Mouse (Mus musculus) adrenal gland (tissue): Measurements from ENCODE around the gene Flvcr2.

Experiments used
- intact Hi-C: fragments of 180-260 bp; cut with DNase I; formaldehyde crosslinking; loops from one replicate; pipeline ENCODE4 v1.15.1; 2025

Flvcr2 gene

DNA sequence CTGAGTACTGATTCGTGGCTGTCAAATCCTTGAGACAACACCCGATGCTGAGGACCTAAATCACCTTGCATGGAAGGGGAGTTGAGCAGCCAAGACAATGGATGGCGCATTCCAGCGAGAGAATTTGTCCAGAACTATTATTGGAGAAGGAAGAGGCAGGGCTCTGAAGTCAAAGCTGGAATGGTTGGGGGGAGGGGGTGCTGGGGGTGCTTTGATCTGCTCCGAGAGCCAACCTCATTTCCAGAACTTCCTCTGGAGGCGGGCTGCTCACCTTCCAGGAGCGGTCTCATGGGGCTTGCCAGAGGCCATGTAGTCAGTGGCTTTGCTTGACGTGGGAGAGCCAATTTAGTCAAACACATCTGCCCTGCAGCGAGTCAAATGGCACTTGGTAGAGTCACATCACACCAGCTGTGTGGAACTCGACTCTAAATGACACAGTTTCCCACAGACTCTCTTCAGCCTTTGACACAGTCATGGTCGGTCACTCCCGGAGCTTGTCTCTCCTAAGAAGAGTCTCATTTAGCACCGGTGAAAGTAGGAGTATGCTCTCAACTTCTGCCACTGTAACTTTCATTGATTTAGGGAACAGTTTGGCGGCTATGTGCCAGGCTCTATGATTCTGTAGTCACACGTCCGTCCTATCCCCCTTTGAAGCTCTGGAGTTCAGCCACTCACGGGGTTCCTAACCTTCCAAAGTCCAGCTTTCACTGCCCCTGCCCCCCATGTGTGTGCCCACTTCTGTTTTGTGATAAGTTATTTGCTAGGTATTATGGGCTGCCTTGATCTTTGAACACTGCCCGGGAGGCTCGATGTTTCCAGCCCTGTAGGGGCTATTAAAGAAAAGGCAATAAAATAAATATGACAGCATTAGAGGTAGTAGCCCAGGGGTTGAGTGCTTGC, 38.8 kb downstream of the Flvcr2 start:
- intact Hi-C loops, result no loop called here

DNA sequence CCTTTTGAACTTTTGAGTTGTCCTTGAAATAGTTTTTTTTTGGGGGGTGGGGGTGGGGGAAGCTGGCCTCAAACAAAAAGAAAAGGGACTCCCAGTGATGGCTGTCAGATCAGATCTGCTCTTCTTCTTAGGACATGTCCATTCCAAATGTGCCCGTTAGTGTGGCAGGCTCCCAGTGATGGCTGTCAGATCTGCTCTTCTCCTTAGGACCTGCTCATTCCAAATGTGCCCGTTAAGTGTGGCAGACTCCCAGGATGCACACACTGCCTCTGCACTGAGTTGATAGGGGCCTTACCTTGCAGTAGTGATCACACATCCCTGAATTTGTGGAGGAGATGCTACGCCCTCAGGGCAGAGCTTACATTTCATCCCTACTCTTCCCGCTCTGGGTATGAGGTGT, 45.8 kb downstream of the Flvcr2 start:
- intact Hi-C loops, result no loop called here

DNA sequence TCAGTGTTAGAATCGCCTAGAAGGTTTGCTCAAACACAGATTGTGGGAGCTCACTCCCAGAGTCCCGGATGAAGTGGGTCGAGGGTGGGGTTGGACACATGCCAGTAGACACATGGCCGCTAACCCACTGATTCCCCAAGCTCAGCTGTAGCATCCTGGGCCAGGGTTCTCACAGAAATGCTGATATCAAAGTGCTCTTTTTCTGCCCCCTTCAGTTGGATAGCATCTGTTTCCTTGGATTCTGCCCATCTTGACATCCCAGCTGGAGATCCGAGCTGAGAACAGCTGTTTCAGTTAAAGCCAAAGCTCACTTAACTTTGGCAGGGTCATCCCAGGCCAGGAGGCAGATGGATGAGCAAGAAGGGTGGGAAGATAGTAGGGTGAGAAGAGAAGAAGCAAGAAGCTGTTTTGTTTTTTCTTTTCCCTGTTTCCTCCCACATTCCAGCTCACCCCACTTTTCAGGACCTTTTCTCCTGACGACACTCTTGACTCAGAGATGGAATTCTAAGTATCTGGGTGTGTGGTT, 46.5 kb downstream of the Flvcr2 start:
- intact Hi-C loops, result no loop called here

DNA sequence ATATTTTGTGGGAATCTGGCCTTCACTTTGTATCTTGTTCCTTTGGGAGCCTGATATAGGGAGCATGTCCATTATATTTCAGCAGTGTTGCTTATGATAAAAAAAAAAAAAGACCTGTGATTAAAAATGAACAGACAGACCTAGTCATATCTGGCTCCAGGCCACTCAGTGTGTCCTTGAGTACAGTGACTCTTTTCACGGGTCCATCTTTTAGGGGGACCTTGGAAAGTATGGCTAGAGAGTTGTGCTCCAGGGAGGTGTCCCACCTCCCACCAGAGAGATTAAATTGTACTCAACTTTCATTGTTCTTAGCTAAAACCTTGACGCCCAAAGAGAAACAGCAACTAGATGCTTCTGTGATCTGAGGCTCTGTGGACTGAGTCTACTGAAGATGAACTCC, 47.8 kb downstream of the Flvcr2 start:
- intact Hi-C loops, result no loop called here

DNA sequence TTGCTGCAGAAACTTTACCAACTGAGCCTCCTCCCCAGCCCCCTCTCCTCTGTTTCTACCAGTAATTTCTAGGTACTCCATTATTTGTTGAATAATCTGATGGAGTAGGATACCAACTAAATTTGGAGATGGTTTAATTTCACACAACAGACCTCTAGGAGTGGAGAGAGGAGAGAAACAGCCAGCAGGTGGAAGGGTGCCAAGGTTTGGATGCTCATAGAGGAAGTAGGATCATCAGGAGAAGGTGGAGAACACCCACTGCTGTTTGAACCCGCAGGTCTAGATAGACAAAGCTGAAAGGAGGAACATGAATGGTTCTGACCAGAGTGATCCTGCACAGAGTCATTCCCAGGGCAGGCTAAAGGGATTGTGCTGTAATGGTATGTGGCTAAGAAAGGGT, 49.2 kb downstream of the Flvcr2 start:
- intact Hi-C loops, result no loop called here

DNA sequence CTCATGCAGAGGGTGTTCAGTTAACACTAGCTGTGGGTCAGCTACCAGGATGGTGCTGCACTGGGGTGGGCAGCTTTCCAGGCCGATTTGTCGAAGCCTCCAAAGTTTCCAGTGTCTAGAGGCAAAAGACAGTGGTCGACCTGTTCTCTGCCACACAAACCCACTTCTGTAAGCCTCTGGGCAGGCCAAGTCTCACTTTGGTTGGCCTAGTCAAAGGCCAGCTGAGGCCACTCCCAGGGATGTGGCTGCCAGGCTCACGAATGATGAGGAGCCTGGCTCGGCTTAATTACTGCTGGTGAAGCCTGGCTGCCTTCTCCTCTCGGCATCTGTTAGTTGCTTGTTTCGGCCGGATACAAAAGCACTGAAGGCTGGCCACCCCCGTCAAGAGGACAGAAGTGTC, 53.7 kb downstream of the Flvcr2 start:
- intact Hi-C loops, result no loop called here

DNA sequence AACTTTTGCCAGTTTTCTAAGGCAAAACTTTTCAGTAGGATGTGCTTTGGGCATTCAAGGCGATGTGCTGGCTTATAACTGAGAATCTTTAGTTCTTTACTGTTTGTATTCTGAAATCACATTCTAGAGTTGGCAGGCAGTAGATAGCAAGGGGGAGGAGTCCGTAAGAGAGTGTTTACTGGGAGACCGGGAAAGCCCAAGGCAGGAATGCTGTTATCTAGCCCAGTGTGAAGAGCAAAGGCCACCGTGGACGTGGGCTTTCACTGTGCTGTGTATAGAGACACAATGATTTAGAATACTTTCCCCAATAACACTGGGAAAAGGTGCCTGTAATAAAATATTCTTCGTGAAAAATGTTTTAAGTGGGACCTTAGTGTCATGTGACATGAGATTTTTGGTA, 63.4 kb downstream of the Flvcr2 start:
- intact Hi-C loops, result no loop called here

DNA sequence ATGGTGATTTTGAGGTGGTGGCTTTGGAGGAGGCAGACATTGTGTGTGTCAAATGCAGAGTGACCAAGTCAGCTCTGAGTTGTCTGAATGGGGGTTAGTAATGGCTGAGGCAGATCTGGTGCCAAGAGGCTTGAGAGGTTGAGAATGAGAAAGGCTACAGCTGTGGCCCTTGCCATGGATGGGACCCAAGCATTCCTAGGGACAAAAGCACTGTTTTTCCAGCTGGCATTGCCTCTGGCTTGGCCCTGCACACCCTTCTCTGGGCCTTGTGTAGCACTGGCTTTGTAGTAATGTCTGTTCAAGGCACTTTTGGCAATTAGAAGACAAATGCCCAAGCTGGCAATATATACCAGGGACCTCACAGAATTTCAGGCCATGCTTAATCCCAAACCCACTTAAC, 64.6 kb downstream of the Flvcr2 start:
- intact Hi-C loops, result no loop called here

DNA sequence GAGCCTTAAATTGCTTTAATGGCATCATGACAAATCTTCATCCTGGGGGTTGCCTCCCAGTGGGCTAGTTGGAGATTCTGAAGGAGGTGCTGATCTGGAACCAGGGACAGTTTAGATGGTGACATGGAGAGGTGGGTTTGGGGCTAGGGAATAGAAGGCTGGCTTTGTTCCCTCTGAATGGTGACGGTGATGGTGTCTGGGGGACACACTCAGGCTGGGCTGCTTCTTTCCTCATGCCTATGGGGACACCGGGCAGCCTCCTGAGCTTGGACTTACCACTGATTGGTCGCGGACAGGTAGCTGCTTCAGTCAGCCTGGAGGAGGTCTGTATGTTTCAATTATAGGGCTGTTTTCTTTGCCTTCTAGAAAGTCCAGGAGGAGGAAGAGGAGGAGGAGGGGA, 65.3 kb downstream of the Flvcr2 start:
- intact Hi-C loops, result no loop called here

DNA sequence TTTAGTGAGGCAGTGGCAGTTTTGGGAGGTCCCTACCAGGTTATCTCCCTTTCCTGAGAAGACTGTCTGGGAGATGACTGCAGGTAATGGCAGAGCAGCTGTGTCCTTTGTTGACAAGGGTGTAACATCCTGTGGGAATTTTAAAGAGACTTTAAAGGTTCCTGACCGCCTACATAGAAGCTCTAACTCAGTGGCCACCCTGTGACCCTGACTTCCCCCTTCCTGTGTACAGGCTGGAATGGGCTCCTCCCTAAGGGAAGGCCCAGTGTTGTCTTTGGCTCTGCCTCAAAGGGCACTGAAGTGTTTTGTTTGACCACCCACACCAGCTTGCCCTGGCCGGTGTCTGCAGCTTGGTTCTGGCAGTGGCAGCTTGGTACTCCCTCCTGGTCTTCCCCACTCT, 67.3 kb downstream of the Flvcr2 start:
- intact Hi-C loops, result no loop called here

DNA sequence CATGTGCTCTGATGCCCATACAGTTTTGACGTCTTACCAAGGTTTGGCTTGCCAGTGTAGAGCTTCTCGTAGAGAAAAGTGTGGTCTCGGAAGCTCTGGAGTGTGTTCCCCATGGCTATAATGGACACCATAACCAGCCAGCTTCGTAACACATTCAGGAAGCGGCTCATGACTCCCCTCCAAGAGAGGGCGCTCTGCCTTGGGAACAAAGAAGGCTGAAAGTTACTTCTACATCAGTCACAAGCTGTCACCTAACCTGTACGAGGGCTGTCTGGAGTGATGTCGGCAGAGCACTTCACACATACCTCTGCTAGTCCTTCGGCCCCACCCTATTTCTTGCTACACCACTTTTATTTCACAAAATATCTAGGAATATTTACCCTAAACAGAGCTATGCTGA, 75.7 kb downstream of the Flvcr2 start:
- intact Hi-C loops, result no loop called here

DNA sequence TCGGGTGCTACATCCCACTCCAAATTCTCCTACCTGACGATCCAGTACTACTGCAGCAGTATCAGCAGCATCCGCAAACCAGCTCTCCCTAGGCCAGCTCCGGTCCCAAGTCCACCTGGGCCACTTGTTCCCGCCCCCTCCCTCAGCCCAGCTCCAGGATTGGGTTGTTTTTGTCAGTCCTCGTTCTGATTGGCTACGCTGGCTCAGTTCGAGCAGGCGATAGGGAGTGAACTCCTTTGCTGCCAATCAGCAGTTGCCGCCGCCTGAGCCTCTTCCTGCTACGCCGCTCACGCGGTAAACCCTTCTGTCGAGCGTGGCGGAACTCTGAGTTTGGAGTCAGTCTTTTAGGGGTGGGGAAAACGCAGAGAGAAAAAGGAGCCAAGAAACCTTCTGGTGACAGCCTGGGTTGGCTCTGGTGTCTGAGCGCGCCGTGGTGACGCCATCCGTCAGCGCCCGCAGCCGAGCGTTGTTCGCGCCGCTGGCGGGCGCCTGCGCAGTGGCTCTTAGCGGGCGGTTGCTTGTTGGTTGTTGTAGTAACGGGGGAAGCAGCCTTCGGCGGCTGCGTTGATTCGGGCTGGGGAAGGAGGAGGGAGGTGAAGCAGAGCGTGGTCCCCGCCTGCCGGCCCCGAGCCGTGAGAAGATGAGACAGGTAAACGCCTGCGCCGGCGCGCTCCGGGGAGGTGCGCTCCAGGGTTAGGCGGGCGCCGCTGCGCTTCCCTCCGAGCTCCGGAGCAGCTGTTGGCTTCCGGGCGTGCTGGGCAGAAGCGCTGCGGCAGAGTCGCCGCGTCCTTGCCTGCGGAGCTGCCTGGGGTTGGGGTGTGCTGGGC, 78.3 kb downstream of the Flvcr2 start, which contains the start of the genes Erg28 and Ttll5:
Gene Erg28 (minus strand): TSS at position 113 of the 827 bp plus-strand sequence.
Gene Ttll5 (plus strand): TSS at position 222 of the 827 bp plus-strand sequence.
- intact Hi-C loops, result no loop called here

DNA sequence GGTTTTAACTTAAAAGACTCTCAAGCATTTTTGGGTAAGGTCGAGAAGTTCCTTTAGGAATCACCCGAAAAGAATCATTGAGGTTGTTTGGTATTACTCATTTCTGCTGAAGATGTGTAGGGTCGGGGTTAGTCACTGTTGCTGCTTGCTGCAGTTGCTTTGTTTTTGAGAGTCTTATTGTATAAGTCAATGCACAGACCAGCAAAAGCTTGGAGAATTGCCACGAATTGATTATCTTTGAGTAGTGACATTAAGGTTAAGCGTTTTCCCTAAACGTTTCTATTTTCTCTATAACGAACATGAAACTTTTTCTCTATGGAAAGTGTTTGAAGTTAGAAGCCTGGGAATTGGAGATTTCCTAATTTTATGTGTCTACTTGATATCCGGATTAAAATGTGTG, 79.0 kb downstream of the Flvcr2 start:
- intact Hi-C loops, result no loop called here

DNA sequence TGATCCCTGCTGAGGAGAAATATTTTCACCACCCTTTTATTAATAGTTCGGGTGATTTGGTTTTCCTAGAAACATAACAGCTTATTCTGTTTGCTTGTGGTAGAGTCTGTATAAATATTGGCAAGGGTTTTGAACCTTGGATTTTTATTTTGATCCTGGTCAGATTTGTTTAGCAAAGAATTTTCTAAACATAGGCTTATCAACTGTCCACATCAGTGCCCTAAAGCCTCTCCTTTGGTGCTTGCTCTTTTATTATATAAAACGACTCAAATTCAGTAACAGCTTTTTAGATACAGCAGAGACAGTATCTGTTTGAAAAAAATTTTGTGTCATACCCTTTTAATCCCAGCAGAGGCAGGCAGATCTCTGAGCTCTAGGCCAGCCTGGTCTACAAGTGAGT, 79.5 kb downstream of the Flvcr2 start:
- intact Hi-C loops, result no loop called here

DNA sequence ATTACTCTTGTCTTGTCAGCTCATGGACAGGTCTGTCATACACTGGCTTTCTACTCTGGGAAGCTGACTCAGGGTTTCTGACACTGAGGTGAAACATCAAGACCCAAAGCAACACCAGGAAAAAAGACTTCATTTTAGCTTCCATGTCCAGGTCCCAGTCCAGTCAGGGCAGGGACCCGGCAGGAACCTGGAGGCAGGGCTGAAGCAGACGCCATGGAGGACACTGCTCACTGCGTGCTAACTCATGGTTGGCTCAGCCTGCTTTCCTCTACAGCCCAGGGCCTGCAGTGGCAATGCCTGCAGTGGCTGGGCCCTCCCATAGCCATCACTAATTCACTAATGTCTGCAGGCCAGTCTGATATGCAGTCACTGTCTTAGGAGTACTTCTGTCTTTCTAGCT, 82.5 kb downstream of the Flvcr2 start:
- intact Hi-C loops, result no loop called here

DNA sequence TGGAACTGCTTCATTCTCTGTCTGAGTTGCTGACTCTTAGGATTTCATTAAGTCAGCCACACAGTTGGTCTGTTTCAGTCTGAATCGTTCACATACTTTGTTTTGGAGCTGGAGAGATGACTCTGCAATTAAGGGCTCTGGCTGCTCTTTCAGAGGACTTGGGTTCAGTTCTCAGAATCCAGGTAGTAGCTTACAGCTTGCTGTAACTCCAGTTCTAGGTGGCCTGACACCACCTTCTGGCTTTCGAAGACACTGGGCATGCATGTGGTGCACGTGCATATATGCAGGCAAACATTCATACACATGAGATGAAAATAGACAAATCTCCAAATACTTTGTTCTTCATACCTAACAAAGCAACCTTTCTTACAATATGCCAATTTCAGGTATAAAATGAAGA, 83.5 kb downstream of the Flvcr2 start:
- intact Hi-C loops, result no loop called here

DNA sequence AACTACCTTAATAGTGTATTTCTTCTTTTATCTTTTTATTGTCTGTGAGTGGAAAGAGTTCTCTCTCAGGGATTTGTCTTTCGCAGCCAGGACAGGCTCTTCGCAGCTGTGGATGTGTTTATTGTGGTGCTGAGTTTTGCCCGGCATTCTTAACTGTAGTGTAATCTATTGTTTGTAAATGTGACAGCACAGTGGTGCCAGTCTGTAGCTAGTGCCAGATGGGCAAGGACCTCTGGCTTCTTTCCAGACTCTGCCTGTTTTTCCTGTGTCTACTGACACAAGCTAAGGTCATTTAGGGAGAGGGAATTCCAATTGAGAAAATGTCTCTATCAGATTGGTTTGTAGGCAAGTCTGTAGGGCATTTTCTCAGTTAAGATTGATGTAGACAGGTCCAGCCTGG, 84.4 kb downstream of the Flvcr2 start:
- intact Hi-C loops, result no loop called here

DNA sequence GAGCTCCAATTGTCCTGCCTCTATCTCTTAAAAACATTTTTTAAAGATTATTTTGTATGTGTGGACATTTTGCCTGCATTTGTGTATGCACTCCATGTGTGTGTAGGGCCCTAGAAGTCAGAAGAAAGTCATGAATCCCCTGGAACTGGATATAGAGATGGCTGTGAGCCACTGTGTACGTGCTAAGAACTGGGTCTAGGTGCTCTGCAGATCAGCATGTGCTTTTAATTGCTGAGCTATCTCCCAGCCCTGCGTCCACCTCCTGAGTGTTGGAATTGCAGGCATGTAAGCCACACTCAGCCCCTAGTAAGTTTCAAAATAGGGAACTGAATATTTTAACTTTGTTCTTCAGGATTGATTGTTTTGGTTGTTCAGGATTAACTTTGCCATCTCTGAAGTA, 88.2 kb downstream of the Flvcr2 start:
- intact Hi-C loops, result no loop called here

DNA sequence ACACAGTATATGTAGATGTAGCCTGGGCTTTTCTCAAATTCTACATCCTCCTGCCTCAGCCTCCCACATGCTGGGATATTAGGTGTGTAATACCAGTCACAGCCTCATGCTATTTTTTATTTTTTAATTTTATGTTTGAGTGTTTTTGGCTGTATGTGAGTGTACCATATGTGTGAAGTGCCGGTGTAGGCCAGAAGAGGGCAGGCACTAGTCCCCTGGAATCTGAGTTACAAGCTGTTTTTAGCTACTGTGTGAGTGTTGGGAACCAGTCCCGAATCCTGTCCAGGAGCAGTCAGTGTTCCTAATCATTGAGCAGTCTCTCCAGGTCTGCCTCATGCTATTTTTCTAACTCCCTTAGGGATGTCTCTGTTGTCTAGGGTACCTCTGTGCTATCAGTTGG, 91.4 kb downstream of the Flvcr2 start:
- intact Hi-C loops, result no loop called here

DNA sequence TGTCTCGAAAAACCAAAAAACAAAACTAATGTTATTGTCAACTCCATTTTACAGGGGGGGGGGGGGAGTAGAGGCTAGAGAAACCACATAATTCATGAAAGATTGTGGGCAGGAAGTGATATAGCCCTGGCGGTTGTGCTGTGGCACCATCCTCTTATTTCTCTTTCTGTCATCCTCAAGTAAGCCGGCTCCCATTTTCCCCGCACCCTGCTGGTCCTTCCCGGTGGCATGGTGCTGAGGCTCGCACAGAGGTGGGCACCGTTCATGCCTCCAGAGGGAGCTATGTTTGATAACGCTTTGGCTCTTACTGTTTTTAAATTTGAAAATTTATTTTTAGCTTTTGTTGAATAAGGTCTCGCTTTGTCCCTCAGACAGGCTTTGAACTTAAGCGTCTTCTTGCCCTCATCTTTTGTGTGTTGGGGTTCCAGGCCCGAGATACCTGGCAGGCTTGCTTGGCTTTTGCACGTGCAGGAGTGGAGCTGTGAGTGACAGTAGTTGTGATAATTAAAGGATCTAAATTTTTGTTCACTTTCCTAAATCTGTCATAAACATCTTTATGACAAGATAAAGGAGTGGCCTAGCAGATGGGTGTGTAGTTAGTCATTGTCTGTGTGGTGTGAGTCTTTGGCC, 93.1 kb downstream of the Flvcr2 start:
- intact Hi-C loops, result no loop called here

DNA sequence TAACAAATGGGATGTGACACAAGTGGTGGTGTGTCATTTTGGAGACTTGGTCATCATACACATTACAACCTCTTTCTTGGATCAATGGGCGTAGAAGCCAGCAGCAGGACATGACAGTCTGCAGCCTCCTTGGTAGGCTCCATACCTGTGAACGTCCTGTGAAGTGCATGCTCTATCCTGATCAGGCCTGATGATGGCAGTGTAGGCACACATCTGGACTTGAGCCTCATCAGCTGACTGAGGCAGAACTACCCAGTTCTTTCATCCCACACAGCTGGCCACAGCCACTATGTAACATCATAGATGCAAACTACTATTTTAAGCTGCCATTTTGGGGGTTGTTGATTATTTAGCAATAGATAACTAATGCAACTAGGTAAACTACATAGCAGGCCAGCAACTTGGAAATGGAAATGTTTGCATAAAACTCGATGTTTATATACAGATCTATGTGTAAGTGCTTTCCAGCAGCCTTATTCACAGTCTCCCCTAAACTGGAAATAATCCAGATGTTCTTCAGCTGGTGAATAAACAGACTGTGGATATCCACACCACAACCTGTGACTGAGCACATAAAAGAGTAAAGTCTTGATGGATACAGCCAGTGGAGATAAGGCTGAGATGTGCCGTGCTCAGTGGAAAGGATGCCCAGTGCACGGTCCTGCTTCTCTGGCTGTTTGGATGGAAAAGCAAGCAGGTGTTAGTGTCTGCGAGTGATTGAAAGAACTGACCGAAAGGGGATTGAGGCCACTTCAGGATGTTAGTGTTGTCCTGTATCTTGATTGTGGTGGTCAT, 102.0 kb downstream of the Flvcr2 start:
- intact Hi-C loops, result no loop called here
